Mouse (Mus musculus) embryo, embryonic 10 days (tissue): ENCODE measurements around the gene Ghr.

ENCODE experiments used
- DNase-seq: peaks from one replicate; pipeline ENCODE4 v3.0.0-alpha.2; 2015; ENCODE audit warnings: low spot score

Gene Ghr

DNA sequence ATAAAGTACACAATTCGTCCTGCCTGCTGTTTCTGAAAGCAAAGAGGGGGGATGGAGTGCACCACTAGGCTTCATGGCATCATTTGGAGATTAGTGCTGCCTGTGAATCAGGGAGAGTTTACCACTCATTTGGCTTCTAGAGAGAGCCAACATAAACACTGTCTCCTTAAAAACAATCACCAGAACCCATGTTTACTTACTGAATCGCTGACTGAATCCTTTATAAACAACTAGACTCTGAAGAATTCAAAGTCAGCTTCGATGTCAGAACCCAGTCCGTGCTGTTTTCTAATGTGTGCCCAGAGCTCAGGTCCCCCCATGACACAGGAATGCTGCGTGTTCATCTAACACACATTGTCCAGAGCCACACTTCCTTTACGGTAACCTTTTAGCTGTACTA, 201.9 kb downstream of the Ghr start:
- DNase-seq, result no peak

DNA sequence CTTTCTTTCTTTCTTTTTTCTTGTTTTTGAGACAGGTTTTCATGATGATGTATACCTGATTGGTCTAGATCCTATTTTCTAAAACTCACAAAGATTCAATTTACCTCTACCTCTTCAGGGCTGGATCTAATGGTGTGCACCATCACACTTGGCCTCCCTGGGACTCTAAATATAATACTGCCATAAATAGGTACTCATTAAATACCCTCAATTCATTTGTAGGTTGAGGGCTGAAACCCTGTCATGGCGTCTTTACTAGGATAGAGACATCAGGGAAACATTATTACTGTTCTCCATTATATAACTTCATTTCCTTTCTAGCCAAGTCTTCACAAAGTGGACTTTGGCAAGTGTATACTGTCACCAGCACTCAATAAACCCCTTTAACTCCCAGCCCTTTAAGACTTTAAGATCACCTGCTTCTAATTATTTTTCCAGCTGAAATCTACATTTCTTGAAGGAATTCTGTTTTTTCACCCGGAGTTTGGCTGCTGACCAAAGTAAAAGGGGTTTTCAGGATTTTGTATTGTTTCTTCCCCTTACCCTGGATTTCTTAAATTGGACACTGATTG, 214.9 kb downstream of the Ghr start:
- DNase-seq, result no peak

DNA sequence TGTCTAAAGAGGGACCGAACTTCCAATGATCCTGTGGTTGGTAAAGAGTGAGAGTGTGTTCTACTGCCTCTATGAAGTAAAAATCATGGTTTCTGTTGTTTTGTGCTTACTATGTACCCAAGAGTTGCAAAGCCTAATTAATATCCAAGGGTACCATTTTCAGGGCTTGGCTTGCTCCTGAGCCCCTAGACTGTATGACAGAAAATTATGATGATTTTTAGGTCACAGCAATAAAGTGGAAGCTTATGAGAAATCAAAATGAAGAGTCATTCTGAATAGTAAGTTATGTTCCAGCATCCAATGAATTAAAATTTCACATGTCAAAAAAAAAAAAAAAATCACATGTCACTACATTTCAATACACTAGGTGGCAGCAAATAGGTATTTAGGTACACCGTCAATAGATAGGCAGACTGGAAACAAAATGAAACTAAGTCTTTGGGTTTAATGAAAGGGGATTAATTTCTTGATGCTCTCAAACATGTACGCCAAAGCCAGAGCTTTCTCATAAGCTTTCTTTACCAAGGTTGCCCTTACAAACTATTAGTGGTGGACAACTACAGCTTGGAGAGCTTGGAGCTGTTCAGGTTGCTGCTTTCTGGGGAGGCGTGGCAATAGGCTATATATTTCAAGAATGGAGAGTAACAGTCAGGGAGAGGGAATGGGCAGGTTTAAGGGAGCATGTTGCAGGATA, 227.1 kb downstream of the Ghr start:
- no peak for DNase-seq

DNA sequence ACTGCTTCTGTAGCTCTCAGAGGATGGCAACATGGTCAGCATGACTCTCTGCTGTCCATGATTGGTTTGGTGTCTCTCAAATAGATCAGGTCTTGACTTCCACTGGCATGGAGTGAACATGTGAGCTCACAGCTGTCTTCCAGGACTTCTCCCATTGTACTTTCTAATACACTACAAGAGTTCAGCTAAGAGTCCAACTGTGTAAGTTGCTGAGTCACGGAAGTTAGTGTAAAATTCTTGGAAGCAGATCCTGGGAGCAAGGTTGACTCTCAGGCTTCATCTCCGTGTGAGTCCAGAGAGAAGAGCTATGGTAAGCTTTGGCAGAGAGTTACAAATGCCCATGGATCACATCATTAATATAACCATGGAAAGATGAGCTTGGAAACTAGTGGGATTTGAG, 229.6 kb downstream of the Ghr start:
- no peak for DNase-seq

DNA sequence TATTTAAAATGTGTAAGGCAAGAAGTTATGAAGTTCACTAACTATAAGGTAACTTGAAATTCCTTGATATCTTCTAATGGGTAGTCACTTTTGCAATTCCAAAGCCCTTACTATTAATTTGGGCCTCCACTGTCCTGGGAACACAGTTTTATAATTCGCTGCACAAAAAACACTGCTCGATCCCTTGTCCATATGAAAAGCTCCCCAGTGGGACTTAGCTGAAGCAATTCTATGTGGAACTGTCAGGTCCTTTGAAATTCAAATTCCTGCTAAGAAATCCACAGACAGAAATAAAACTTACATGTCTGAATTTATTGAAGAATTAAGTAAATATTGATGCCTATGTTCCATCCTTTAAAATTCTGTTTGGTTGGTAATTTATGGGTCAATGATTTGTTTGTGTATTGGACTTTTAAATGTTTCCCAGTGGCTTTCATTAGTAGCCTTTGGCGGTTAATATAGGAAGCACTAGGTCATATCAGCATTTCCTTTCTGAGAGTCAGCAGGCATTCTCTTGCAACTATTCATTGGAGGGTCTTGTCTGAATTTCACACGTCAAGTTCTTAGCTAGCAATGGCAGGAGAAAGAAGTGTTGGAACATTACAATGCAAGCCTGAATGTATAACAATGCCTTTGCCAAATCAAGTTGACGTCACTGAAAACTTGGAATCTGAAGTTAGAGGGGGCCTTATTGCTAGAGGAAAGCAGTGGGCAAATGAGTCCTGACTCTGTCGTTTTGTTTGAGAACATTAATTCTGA, 233.8 kb downstream of the Ghr start:
- DNase-seq, result no peak

DNA sequence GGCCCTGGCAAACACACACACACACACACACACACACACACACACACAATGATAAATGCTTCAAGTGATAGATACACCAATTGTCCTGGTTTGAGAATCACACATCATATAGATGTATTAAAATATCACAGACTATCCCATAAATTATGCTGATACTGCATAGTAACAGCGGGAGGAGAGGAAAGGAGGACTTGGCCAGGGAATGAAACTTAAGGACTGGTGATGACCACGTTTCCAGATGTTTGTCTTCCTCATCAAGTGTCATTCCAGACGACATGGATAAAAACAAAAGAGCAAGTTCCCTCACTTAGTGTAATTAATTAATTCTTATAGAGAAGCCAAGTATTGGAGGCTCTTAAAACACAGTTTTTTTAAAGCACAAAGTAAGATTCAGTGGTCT, 236.6 kb downstream of the Ghr start:
- no peak for DNase-seq

DNA sequence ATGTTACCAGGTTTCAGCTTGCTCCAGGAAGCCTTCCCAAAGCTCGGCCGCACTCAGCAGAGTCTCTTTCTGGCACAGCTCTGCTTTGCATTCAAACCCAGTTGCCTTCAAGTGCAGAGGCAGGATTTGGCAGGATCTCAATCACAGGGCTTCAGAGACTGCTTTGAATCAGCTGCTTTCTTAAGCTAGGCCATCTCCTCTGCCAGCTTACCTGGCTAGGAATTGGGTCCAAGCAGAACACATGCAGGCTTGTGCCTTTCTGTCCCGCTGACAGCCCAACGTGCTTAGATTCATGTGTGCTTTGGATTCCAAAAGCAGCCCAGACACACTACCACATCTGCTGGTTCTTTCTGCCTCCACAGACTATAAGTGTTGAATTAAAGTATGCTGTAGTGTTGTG, 238.7 kb downstream of the Ghr start:
- DNase-seq, result no peak

DNA sequence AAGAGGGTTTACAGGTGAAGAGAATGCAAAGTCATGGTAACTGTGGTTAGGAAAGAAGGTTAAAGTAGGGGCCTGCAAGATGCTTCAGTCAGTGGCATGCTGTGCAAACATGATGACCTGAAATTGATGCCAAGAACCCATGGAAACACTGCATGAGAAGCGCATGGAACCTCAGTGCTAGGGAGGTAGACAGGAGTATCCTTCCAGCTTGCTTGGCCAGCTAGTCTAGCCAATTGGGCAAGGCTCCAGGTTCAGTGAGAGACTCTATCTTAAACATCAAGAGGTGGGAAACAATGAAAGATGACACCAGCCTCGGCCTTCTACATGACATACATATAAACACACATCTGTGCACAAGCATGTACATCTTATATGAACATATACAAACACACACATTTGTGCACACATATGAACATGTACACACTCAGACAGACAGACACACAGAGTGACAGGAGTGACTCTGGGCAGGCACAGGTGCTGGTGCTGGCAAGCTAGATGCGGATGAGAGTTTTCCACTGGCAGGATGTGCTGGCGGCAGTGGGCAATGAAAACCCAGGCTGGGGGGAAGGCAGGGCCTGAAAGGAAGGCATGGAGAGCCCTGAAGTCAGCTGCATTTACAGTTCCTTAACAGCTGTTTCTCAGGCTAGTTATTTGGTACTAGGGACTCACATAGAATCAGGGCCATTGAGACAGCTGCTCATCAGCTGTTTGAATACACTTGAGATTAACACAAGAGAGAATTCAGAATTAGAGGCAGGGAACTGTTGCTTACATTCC, 241.3 kb downstream of the Ghr start:
- no peak for DNase-seq

DNA sequence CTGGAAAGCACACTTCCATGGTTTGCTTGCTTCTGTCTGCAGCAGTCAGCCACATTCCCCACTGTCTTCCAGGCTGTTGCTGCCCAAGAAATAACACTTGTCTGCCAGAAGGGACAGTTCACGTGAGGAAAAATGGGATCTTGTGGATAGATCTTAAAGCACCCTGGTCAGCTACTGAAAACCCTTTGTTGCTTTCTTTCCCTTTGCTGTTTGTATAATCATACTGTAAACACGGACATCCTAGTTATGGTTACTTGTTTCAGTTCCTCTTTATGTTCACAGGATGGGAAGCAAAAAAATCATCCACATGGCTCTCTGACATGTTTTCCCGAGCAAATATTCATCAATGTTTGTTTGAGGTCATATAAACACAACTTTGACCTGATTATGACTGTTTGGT, 243.4 kb downstream of the Ghr start:
- no peak for DNase-seq

DNA sequence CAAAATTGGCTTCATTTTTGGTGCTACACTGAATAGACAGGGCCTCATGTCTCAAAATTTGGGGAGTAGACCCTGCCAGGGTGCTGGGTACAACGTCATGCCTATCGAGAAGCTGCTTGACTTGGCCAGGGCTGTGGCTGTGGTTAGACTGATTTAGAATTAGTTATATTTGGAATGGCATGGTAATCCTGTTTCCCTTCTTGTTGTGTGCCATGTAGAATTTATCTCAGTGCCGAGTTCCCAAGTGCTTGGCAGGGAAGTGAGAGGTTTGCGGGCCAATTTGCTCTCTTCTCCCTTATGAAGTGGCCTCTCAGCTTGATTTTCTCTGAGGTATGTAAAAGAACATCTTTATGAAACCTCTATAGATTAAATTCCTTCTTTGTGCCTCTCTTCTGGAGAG, 250.8 kb downstream of the Ghr start:
- DNase-seq, result no peak

DNA sequence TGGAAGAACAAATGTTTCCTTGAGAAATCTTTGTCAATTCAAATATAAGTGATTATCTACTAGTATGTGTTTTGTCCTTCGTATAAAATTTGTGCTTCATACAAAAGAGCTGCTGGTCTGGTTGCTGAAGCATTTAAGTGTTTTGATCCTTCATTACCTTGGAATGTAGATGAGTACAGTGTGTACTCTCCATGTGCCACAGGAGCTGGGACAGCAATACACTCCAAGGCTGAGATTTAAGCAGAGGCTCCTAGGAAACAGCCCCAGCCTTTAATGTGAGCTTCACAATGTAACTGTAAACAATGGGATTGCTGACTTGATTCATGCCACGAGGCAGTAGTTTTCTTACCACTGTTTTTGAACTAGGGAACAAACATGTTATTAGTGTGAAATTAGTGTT, 251.5 kb downstream of the Ghr start:
- DNase-seq, result no peak

DNA sequence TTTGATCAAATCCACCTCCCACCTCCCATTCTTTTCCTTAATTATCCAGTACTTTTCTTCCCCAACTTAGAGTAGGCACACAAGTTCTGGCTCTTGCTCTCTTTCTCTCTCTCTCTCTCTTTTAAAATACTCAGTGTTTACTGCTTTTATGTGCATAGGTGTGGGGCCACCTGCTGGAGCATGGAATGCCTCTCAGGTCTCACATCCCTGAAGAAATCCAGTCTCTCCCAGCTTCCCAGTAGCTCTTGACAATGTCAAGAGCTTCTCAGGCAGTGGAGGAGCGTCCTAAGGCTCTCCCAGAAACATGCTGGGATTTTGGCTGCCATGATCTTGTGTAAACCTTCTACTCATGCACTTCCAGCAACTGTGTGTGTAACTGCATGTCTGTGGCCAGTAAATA, 253.0 kb downstream of the Ghr start:
- DNase-seq, result no peak

DNA sequence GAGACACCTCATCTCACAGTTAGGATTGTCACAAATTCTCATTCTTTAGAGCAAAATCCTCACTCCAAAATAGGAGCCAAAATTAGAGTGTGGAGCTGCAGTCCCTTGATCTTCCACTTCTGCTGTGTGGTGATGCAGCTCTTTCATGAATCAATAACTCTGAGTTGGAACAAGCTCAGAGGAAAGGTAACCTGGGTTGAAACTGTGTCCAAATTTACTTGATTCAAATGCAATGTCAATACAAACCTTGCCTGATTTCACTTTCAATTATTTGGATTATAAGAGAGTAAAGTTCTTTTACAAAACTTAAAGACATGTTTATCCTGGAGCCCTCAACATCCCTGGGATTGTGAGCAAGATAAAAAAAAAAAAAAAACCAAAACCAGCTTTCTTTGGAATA, 260.3 kb downstream of the Ghr start:
- no peak for DNase-seq

DNA sequence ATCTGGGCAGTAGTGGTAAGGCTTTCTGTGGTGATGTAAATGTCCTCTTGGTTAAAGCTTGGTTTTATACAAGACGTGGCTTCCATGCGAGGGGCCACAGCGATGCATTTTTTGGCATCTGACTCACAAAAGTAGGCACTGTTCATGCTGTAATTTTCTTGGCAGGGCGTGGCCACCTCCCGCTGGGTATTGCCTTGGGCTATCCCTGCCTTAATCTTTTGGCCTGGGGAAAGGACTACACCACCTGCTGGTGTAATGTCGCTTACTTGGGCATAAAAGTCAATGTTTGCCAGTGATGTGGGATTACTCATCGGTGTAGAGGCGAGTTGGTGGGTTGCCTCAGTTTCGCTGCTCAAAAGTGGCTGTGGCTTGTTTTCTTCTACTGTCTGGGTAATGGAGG, 263.4 kb downstream of the Ghr start:
- DNase-seq, result no peak

DNA sequence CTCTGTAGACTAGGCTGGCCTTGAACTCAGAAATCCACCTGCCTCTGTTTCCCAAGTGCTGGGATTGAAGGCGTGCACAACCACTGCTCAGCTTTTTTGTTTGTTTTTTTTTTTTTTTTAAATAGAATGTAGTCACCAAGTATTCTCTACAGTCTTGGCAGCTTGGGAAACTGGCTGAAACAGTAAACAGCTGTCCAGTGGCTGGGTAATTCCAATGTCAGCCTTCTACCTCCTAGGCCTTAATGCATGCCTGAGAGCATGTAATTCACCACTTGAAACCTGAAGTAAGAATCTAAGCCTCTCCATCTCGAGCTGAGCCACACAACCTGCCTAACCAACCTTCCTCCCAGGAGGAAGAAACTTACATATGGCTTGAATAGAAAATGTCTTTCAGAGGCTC, 266.7 kb downstream of the Ghr start:
- DNase-seq, result no peak

DNA sequence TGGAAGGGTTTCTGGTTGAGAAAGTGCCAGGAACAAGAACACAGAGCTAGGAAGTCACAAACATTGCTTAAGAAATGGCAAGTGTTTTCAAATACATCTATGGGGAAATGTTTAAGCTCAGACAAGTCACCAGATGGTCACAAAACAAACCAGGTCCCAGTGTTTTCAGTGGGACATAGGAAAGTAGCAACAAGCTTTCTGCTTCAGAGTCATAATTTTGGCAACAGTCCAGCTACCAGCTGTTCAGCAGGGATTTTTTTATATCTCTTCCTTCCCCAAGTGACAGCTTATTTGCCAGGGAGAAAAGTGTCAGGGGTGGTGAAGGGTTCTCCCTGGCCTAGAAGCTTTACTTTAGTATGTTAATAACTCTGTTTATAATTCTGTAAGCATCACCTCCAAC, 270.4 kb downstream of the Ghr start:
- DNase-seq, result no peak

DNA sequence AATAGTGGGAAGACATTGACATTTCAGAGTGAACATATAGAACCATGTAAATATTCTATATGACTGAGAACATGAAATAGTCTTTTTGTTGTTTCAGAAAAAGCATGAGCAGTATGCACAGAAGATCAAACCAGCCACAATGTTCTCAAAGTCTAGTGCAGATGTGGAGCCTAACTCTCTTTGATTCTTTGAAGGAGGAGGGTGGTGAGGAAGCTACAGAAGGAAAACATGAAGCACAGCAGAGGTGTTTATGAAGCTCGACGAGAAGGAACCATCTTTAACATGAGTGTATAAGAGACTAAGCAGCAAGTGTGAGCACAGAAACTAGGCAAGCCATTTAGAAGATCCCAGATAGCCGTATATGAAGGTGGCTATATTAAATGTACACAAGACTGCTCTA, 273.4 kb downstream of the Ghr start:
- DNase-seq, result no peak

DNA sequence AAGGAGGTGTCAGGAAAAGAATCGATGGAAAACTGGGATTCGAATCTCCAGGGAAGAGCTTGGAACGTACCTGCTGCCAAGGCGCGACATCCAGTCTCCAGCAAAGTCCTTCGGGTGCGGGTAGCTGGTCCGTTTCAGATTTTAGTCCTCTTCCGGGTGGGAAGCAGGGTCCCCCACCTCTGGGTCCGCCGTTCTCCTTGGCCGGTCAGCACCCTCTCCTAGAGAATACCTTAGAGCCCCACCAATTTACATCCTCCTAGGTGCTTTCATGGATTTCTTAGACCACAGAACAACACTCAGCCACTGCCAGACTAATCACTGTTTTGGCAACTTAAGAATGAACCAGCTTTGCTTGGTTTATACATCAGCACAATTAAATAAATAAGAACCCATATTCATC, 279.9 kb downstream of the Ghr start, which contains the start of gene Ccdc152:
Gene Ccdc152, minus strand, starts transcription at position 101 of the 400 bp plus-strand sequence.
- DNase-seq, result no peak

DNA sequence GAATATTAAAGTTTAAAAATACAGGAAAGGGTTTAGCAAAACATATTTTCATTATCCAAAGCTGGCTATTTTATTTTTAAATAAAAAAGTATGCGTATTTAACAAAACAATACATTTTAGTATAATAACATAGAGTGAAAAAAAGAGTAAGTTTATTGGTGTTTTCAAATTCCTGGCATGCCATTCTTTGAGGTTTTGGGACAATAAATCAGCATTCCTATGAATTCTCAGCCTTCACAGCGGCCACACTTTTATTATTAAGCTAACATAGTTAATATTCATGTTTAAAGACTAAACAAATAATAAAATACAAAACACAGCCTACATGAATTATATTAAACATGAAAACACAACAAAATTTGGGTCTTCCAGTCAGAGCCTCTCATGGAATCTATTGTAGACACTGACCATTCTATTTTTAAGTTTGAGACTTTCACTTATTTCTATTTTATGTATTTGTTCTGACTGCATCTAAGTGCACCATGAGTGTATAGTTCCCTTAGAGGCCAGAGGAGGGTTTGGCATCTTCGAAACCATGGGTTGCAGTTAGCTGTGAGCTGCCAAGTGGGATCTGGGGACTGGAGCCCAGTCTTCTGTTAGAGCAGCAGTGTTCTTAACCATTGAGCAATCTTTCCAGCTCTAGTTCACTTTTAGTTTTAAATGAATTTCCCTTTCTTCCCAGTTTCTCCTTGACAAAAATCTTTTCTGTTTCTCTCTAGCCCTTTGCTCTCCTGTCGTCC, 282.8 kb downstream of the Ghr start:
- no peak for DNase-seq

DNA sequence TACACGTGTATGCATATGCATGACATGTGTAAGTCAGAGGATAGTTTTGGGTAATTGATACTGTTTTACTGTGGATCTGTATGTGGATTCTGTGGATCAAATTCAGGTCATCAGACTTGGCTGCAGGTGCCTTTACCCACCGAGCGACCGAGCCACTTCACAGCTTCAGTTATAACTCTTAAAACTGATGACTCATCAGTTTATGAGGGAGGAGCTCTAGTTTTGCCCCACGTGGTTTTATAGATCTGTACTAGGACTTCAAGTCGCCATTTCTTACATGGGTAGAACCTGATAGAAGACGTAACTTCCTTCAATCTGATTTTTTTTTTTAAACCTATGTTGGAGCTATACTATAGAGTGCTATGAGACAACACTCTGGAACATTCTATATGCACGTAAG, 285.7 kb downstream of the Ghr start:
- DNase-seq, result no peak

DNA sequence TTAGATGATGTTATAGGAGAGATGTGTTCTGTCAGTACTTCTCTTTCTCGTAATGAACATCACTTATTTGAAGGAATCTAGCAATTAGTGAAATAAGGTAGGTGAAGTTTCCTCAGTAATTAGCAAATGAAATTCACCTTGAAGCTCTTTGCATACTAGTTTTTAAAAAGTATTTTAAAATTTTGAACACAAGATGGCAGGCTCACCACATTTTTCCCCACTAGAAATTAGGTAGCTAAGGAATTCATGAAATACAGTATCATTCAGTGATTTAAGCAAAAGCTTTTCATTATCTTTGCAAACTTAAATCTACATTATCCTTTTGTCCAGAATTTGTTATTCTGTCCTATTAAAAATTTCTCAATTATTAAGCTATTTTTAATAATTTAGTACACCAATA, 287.3 kb downstream of the Ghr start:
- no peak for DNase-seq

DNA sequence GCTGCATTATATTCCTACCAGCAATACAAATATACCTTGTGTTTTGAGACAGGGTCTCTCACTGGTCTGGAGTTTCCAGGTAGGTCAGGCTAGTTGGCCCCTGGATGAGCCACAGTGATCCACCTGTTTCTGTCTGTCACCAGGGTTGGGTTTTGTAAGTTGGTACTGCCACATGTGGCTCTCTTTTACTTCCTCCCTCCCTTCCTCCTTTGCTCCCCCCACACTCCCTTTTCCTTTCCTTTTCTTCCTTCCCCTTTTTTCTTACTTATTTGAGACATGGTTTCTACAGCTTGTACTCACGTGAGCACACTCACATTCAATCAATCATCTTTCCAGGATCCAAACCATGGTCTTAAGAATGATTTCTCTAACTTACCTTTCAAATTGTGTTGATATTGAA, 289.8 kb downstream of the Ghr start:
- no peak for DNase-seq
